23 mouse cellular contexts compared by ENCODE assay signal in genomic region chr3:40673515-40673914, GRCm38 (mm10). TPM values are rescaled to one million over a fixed set of nuclear protein-coding genes. Genes with fewer than 3 reads are reported as not detected.
DNase-seq lines count a peak whose midpoint lies in the region; ATAC-seq and TF ChIP-seq lines count a peak whose summit lies in the region.
"Had no signal": no experiment of that assay in that cellular context is flagged by ENCODE, and none has a peak within 500 bp of the region (broad histone marks: within the 10 kb centered on the region; RNA-seq: fewer than 3 reads in every experiment).

No protein-coding gene starts in this region.

- H3K36me3 ChIP-seq in forebrain, embryonic 12.5 days (replicated peaks) = no peaks in the 10 kb centered on the region
- no peaks in the 10 kb centered on the region for H3K36me3 ChIP-seq in neural tube, embryonic 14.5 days (ENCODE audit: control insufficient read depth, insufficient read depth, low read length)
- no peaks in the 10 kb centered on the region; the same call in 1 of the 2 replicates for H3K36me3 ChIP-seq in limb, embryonic 10.5 days
- H3K36me3 ChIP-seq: liver, embryonic 12.5 days had no signal

- H3K4me1 ChIP-seq in forebrain, embryonic 12.5 days = peaks cover 26% of the 10 kb centered on the region
- H3K4me1 ChIP-seq in neural tube, embryonic 14.5 days (ENCODE audit: control insufficient read depth, insufficient read depth, low read length) = no peaks in the 10 kb centered on the region
- H3K4me1 ChIP-seq in limb, embryonic 10.5 days = peaks cover 19% of the 10 kb centered on the region

- ATAC-seq in forebrain, embryonic 12.5 days (ENCODE audit: low FRiP score) = peak; percentile 89
- peak; percentile 61; the same call in 1 of the 2 replicates for ATAC-seq in neural tube, embryonic 14.5 days (ENCODE audit: low read depth)
- ATAC-seq: inflammation-experienced regulatory T-cells, adult 6 months; liver, embryonic 12.5 days had no signal

- WGBS in forebrain, embryonic 12.5 days = 12% methylated on average over 1 of the region's 1 CpGs
- 50% methylated on average over 1 of the region's 1 CpGs for WGBS in neural tube, embryonic 14.5 days
- 52% methylated on average over 1 of the region's 1 CpGs for WGBS in limb, embryonic 10.5 days

- no peaks in the 10 kb centered on the region for H3K9me3 ChIP-seq in forebrain, embryonic 12.5 days
- no peaks in the 10 kb centered on the region for H3K9me3 ChIP-seq in neural tube, embryonic 14.5 days (ENCODE audit: control insufficient read depth, low read length)
- H3K9me3 ChIP-seq in limb, embryonic 10.5 days (replicated peaks) = no peaks in the 10 kb centered on the region
- H3K9me3 ChIP-seq: liver, embryonic 12.5 days had no signal

- H3K27ac ChIP-seq in layer of hippocampus, adult 2 months = peak overlapping the region; percentile 41; the same call in 1 of the 2 replicates
- H3K27ac ChIP-seq in forebrain, embryonic 12.5 days = peak overlapping the region; percentile 27
- no peak overlapping the region for H3K27ac ChIP-seq in neural tube, embryonic 14.5 days (ENCODE audit: low read depth, low read length)
- no peak overlapping the region for H3K27ac ChIP-seq in limb, embryonic 10.5 days
- H3K27ac ChIP-seq: liver, embryonic 12.5 days had no signal

- no peak for TF ChIP-seq CTCF in layer of hippocampus, adult 2 months (conservative IDR thresholded peaks at IDR 0.05)

- no peak overlapping the region for H3K9ac ChIP-seq in forebrain, embryonic 12.5 days
- H3K9ac ChIP-seq in neural tube, embryonic 14.5 days (replicated peaks; ENCODE audit: low read depth, low read length) = no peak overlapping the region
- H3K9ac ChIP-seq: liver, embryonic 12.5 days; lung, embryonic 14.5 days had no signal

- no peak overlapping the region for H3K4me3 ChIP-seq in layer of hippocampus, adult 2 months
- no peak overlapping the region for H3K4me3 ChIP-seq in forebrain, embryonic 12.5 days (replicated peaks)
- H3K4me3 ChIP-seq in neural tube, embryonic 14.5 days (ENCODE audit: low read depth, low read length) = no peak overlapping the region
- no peak overlapping the region for H3K4me3 ChIP-seq in limb, embryonic 10.5 days
- H3K4me3 ChIP-seq: liver, embryonic 12.5 days; myocyte had no signal

- H3K27me3 ChIP-seq in forebrain, embryonic 12.5 days = no peaks in the 10 kb centered on the region
- no peaks in the 10 kb centered on the region for H3K27me3 ChIP-seq in neural tube, embryonic 14.5 days (ENCODE audit: control insufficient read depth, insufficient read depth, low read length)
- no peaks in the 10 kb centered on the region for H3K27me3 ChIP-seq in limb, embryonic 10.5 days (ENCODE audit: low read depth, poor library complexity, severe bottlenecking)
- H3K27me3 ChIP-seq: liver, embryonic 12.5 days had no signal

- no peak overlapping the region for H3K4me2 ChIP-seq in forebrain, embryonic 12.5 days
- H3K4me2 ChIP-seq in neural tube, embryonic 14.5 days (ENCODE audit: low read depth, low read length) = no peak overlapping the region
- H3K4me2 ChIP-seq: liver, embryonic 12.5 days; lung, embryonic 14.5 days; midbrain, embryonic 11.5 days had no signal

- peak in 1 of 2 experiments; percentile 25 for DNase-seq in layer of hippocampus, adult 2 months (ENCODE audit: low spot score in 2 of 2)
- no peak for DNase-seq in layer of hippocampus, postnatal 25 days (ENCODE audit: extremely low spot score in 1 of 2, low spot score in 1 of 2)
- peak; percentile 20 for DNase-seq in brain, adult 2 months (ENCODE audit: low read depth, low spot score)
- no peak for DNase-seq in limb, embryonic 10.5 days (ENCODE audit: low spot score)
- DNase-seq in thymus, postnatal 14 days = no peak
- DNase-seq: adrenal gland, postnatal 36 days; cerebellum, postnatal 10 days; heart, adult 18-20 months; left cerebral cortex, postnatal 4 days; lung, embryonic 14.5 days; lung, postnatal 4 days; right cerebral cortex, postnatal 25 days had no signal

RNA-seq across cellular contexts. Expression of gene Slc25a31, which starts 35.1 kb away (rescaled TPM):
- total RNA-seq in layer of hippocampus, adult 2 months (2021) = under 1 TPM in 1 of 2 experiments, not detected in 1; 0.22 TPM
- under 1 TPM in 1 of 2 experiments, not detected in 1; 0.12 TPM for total RNA-seq in layer of hippocampus, postnatal 25 days (2021)
- polyA plus RNA-seq in forebrain, embryonic 12.5 days (2016; fragmentation: Nextera tagmentation; extraction: Ambion mirVana) = 0.17 TPM in 1 of 2 replicates, not detected in the other
- 0.09 and 0.44 TPM in 2 replicates for polyA plus RNA-seq in neural tube, embryonic 14.5 days (2014; fragmentation: Nextera tagmentation; extraction: Ambion mirVana)
- polyA plus RNA-seq in limb, embryonic 10.5 days (2016; fragmentation: Nextera tagmentation; extraction: Ambion mirVana) = 0.26 and 0.34 TPM in 2 replicates
- total RNA-seq: adrenal gland, postnatal 36 days; gastrocnemius, adult 8-10 months; hematopoietic stem cell, adult 5-6 weeks; left cerebral cortex, adult 18-20 months had no signal
- polyA plus RNA-seq: C2C12; inflammation-experienced regulatory T-cells, adult 6 months; large intestine, adult 2 months; lung, embryonic 14.5 days; myocyte had no signal

Comparison
In these comparisons a context has a peak if more than half of its experiments do, and no peak if none do; other contexts are left out.
1. H3K27ac ChIP-seq: peak in layer of hippocampus, adult 2 months (single experiment) and forebrain, embryonic 12.5 days (single experiment); none in neural tube, embryonic 14.5 days (single experiment) and limb, embryonic 10.5 days (single experiment).